Mouse (Mus musculus) monocyte, adult 59 days (primary cell): ENCODE results near the gene Snx4. TPM values are rescaled to one million over a fixed set of nuclear protein-coding genes. Genes with fewer than 3 reads are reported as not detected.

Experiments
- total RNA-seq, 2 experiments: library from RNA; stranded (reverse); gene quantifications; one replicate each; pipeline ENCODE4 v1.2.4; 2023

The Snx4 gene
- 10 to 100 TPM; 34.3 to 39.0 TPM for total RNA-seq

GRCm38 (mm10) chr16:33251194-33252051, at the start of gene Snx4:
Gene Snx4, plus strand, starts transcription at chr16:33251442.

Other genes starting within 250 kb of the Snx4 start
- gene Iqcg, start 195.2 kb upstream of the Snx4 start, total RNA-seq = not detected
- 100 to 1,000 TPM; 675 to 776 TPM for gene Rpl35a, start 195.0 kb upstream of the Snx4 start, total RNA-seq
- 1 to 10 TPM; 1.6 TPM for gene Lmln, start 188.9 kb upstream of the Snx4 start, total RNA-seq
- 10 to 100 TPM; 32.4 to 33.3 TPM for gene Osbpl11, start 66.4 kb upstream of the Snx4 start, total RNA-seq
- 10 to 100 TPM; 50.1 to 56.3 TPM for gene Zfp148, start 129.4 kb downstream of the Snx4 start, total RNA-seq